Mouse (Mus musculus): ENCODE data around the gene B4galt5. TPM values are rescaled to one million over a fixed set of nuclear protein-coding genes. Genes with fewer than 3 reads are reported as not detected.

B4galt5 gene
- polyA plus RNA-seq, 1 experiment from 2014 or later, result 8.8 TPM

DNA sequence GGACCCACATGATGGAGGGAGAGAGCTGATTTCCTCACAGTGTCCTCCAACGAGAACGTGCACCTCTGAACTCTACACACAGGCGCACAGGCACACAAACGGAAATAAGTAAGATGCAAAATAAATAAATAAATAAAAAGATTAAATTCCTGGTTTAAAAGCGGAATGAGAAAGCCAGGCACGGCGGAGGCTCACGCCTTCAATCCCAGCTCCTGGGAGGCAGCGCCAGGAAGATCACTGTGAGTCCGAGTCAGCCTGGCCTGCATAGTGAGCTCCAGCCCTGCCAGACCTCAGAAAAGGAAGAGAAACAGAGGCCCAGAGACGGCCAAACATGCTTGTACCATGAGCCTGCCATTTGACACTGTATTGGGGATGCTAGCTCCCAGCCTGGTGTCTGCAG, 85.1 kb downstream of the B4galt5 start:
- H3K9ac ChIP-seq, result no peak overlapping the region
- H3K4me3 ChIP-seq, result no peak overlapping the region
- 75% methylated on average over 11 of the region's 11 CpGs for WGBS
- no peaks in the 10 kb centered on the region for H3K9me3 ChIP-seq
- H3K27me3 ChIP-seq (replicated peaks), result no peaks in the 10 kb centered on the region
- H3K4me2 ChIP-seq, result no peak overlapping the region
- H3K4me1 ChIP-seq, result peaks cover 37% of the 10 kb centered on the region
- ATAC-seq (ENCODE audit: extremely low read depth, insufficient number of reproducible peaks, low FRiP score, low TSS enrichment), result no peak
- H3K27ac ChIP-seq (replicated peaks), result peak overlapping the region; percentile 39
- H3K36me3 ChIP-seq, result no peaks in the 10 kb centered on the region

GRCm38 (mm10) chr2:167263040-167263810, 85.8 kb downstream of the B4galt5 start:
- H3K9ac ChIP-seq, result peak overlapping the region; percentile 40; the same call in 1 of the 2 replicates
- H3K9me3 ChIP-seq, result no peaks in the 10 kb centered on the region
- no peaks in the 10 kb centered on the region for H3K27me3 ChIP-seq (replicated peaks)
- no peak overlapping the region for H3K4me2 ChIP-seq
- 51% methylated on average over 8 of the region's 8 CpGs for WGBS
- no peak for ATAC-seq (ENCODE audit: extremely low read depth, insufficient number of reproducible peaks, low FRiP score, low TSS enrichment)
- H3K4me1 ChIP-seq, result peaks cover 36% of the 10 kb centered on the region
- no peak overlapping the region for H3K4me3 ChIP-seq
- H3K36me3 ChIP-seq, result no peaks in the 10 kb centered on the region
- H3K27ac ChIP-seq (replicated peaks), result peak overlapping the region; percentile 45

GRCm38 (mm10) chr2:167262433-167262832, 86.5 kb downstream of the B4galt5 start:
- Histone ChIP-seq H3K27ac (replicated peaks) (no peak overlapping the region), H3K4me2 (no peak overlapping the region), H3K4me3 (no peak overlapping the region), H3K4me1 (peaks cover 32% of the 10 kb centered on the region), H3K27me3 (replicated peaks) (no peaks in the 10 kb centered on the region), H3K9ac (no peak overlapping the region), H3K9me3 (no peaks in the 10 kb centered on the region), H3K36me3 (no peaks in the 10 kb centered on the region)
- ATAC-seq (ENCODE audit: extremely low read depth, insufficient number of reproducible peaks, low FRiP score, low TSS enrichment), result no peak
- 93% methylated on average over 10 of the region's 10 CpGs for WGBS

- no peaks in the 10 kb centered on the region for H3K27me3 ChIP-seq (replicated peaks)
- WGBS, result 71% methylated on average over 4 of the region's 4 CpGs
- H3K9me3 ChIP-seq, result no peaks in the 10 kb centered on the region
- peak; percentile 26; the same call in 1 of the 2 replicates for ATAC-seq (ENCODE audit: extremely low read depth, insufficient number of reproducible peaks, low FRiP score, low TSS enrichment)
- H3K27ac ChIP-seq (replicated peaks), result peak overlapping the region; percentile 24; the same call in 1 of the 2 replicates
- no peak overlapping the region for H3K4me2 ChIP-seq
- no peak overlapping the region for H3K4me3 ChIP-seq
- H3K4me1 ChIP-seq, result peaks cover 30% of the 10 kb centered on the region
- H3K9ac ChIP-seq, result no peak overlapping the region
- H3K36me3 ChIP-seq, result no peaks in the 10 kb centered on the region
These were observed 87.9 kb downstream of the B4galt5 start for GRCm38 (mm10) chr2:167261106-167261505.

GRCm38 (mm10) chr2:167257790-167258189, 91.2 kb downstream of the B4galt5 start:
- Histone ChIP-seq H3K27me3 (replicated peaks) (no peaks in the 10 kb centered on the region), H3K27ac (replicated peaks) (0 out of 2 replicates have a peak overlapping the region, but pooled peaks have one; percentile 9), H3K4me3 (no peak overlapping the region), H3K4me1 (peaks cover 37% of the 10 kb centered on the region), H3K36me3 (no peaks in the 10 kb centered on the region), H3K9me3 (no peaks in the 10 kb centered on the region), H3K4me2 (no peak overlapping the region), H3K9ac (no peak overlapping the region)
- ATAC-seq (ENCODE audit: extremely low read depth, insufficient number of reproducible peaks, low FRiP score, low TSS enrichment), result no peak
- WGBS, result 54% methylated on average over 3 of the region's 3 CpGs

GRCm38 (mm10) chr2:167254808-167255207, 94.2 kb downstream of the B4galt5 start:
- WGBS, result 41% methylated on average over 6 of the region's 6 CpGs
- H3K4me3 ChIP-seq, result no peak overlapping the region
- no peaks in the 10 kb centered on the region for H3K36me3 ChIP-seq
- no peak overlapping the region for H3K9ac ChIP-seq
- H3K9me3 ChIP-seq, result no peaks in the 10 kb centered on the region
- ATAC-seq (ENCODE audit: extremely low read depth, insufficient number of reproducible peaks, low FRiP score, low TSS enrichment), result no peak
- H3K27ac ChIP-seq (replicated peaks), result peak overlapping the region; percentile 68
- peaks cover 58% of the 10 kb centered on the region for H3K4me1 ChIP-seq
- no peak overlapping the region for H3K4me2 ChIP-seq
- H3K27me3 ChIP-seq (replicated peaks), result no peaks in the 10 kb centered on the region

DNA sequence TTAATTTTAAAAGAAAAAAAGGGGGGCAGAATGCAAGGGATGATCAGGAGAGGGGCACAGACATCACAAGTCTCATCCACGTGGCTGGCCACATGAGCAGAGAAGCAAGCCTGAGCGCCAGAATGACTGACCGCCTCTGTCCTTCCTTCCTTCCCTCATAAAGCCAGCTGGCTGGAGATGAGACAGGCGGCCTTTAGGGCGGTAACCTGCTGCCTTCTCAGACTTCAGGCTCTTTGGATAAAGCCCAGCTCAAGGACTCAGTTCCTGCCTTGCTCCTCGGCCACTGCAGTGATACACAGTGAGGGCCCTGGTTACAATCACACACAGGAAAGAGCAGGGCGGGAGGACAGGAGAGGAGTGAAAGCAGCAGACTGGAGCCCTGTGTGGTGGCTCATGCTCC, 94.8 kb downstream of the B4galt5 start:
- Histone ChIP-seq H3K4me3 (no peak overlapping the region), H3K9me3 (no peaks in the 10 kb centered on the region), H3K4me1 (peaks cover 59% of the 10 kb centered on the region), H3K4me2 (no peak overlapping the region), H3K27me3 (replicated peaks) (no peaks in the 10 kb centered on the region), H3K36me3 (no peaks in the 10 kb centered on the region), H3K27ac (replicated peaks) (peak overlapping the region; percentile 68), H3K9ac (no peak overlapping the region)
- ATAC-seq (ENCODE audit: extremely low read depth, insufficient number of reproducible peaks, low FRiP score, low TSS enrichment), result no peak
- WGBS, result 44% methylated on average over 7 of the region's 7 CpGs

- Histone ChIP-seq H3K9me3 (no peaks in the 10 kb centered on the region), H3K4me3 (no peak overlapping the region), H3K4me2 (no peak overlapping the region), H3K36me3 (no peaks in the 10 kb centered on the region), H3K9ac (no peak overlapping the region), H3K27me3 (replicated peaks) (no peaks in the 10 kb centered on the region), H3K4me1 (peaks cover 59% of the 10 kb centered on the region), H3K27ac (replicated peaks) (peak overlapping the region; percentile 68; the same call in 1 of the 2 replicates)
- WGBS, result 66% methylated on average over 5 of the region's 5 CpGs
- no peak for ATAC-seq (ENCODE audit: extremely low read depth, insufficient number of reproducible peaks, low FRiP score, low TSS enrichment)
These were observed 95.5 kb downstream of the B4galt5 start for GRCm38 (mm10) chr2:167253476-167253875.

DNA sequence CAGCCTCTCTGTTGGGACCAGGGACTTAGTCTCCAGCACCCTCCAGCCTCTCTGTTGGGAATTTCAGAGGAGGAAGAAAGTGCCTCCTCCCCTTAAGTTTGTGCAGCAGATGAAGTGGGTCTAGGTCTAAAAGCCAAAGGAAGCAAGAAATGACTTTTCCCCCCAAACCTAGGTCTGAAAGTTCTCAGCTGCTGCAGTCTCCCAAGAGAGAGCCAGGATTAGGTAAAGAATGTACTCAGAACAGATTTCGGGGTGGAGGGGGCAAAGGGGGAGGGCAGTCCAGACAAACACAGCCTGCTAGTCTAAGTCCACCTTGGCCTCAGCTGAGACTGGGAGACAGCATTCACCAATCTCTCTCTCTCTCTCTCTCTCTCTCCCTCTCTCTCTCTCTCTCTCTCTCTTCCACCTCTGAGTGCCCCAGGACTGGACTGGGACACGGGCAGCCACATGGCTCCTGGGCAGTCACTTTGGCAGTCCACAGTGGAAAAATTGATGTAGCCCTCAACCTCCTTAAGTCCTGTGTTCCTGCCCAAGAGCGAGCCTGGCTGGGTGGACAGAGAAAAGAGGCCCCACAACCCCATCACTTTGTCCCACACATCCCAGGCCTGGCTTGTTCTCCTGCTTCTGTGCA, 96.8 kb downstream of the B4galt5 start:
- Histone ChIP-seq H3K9ac (no peak overlapping the region), H3K27ac (replicated peaks) (peak overlapping the region; percentile 66), H3K4me3 (no peak overlapping the region), H3K4me2 (no peak overlapping the region), H3K27me3 (replicated peaks) (no peaks in the 10 kb centered on the region), H3K9me3 (no peaks in the 10 kb centered on the region), H3K4me1 (peaks cover 54% of the 10 kb centered on the region), H3K36me3 (no peaks in the 10 kb centered on the region)
- 20% methylated on average over 3 of the region's 3 CpGs for WGBS
- ATAC-seq (ENCODE audit: extremely low read depth, insufficient number of reproducible peaks, low FRiP score, low TSS enrichment), result no peak

- H3K9ac ChIP-seq, result peak overlapping the region; percentile 47
- 31% methylated on average over 7 of the region's 7 CpGs for WGBS
- H3K4me1 ChIP-seq, result peaks cover 54% of the 10 kb centered on the region
- ATAC-seq (ENCODE audit: extremely low read depth, insufficient number of reproducible peaks, low FRiP score, low TSS enrichment), result no peak
- 0 out of 2 replicates have a peak overlapping the region, but pooled peaks have one; percentile 18 for H3K4me2 ChIP-seq
- no peak overlapping the region for H3K4me3 ChIP-seq
- no peaks in the 10 kb centered on the region for H3K9me3 ChIP-seq
- H3K27ac ChIP-seq (replicated peaks), result peak overlapping the region; percentile 66
- H3K27me3 ChIP-seq (replicated peaks), result no peaks in the 10 kb centered on the region
- no peaks in the 10 kb centered on the region for H3K36me3 ChIP-seq
These were observed 98.1 kb downstream of the B4galt5 start for GRCm38 (mm10) chr2:167250736-167251337.

DNA sequence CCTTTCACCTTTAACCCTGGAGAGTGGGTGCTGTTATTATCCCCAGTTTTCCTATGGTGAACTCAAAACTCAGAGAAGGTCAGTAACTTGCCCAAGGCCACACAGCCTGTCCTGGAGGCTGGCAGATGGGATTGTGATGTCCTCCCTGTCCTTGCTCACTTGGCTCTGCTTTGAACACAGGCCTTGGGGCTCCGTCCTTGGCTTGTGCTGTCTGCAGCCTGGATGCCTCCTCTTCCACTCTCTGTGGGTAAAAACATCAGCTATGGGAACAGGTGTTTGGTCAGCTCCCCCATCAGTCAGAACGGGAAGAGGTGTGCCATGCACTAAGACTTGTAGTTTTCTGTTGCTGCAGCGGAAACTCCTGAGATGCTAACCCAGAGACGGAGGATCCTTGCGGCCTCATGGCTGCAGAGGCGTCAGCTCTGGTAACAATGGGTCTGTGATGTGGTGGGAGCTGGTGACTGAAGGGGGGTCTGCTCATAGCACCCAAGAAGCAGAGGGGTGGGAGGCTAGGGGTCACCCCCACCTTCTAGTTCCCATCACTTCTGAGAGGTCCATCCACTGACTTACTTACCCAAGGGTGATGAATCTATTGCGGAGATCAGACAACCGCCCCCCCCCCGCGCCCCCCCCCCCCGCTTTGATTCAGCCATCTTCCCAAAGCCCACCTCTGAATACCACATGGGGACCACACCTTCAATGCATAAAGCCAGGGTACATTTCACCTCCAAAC, 98.8 kb downstream of the B4galt5 start:
- 39% methylated on average over 11 of the region's 11 CpGs for WGBS
- no peak overlapping the region for H3K4me3 ChIP-seq
- no peaks in the 10 kb centered on the region for H3K36me3 ChIP-seq
- peak overlapping the region; percentile 26 for H3K27ac ChIP-seq (replicated peaks)
- H3K27me3 ChIP-seq (replicated peaks), result no peaks in the 10 kb centered on the region
- no peak overlapping the region; the same call in 1 of the 2 replicates for H3K9ac ChIP-seq
- no peak for ATAC-seq (ENCODE audit: extremely low read depth, insufficient number of reproducible peaks, low FRiP score, low TSS enrichment)
- peak overlapping the region; percentile 18; the same call in 1 of the 2 replicates for H3K4me2 ChIP-seq
- peaks cover 54% of the 10 kb centered on the region for H3K4me1 ChIP-seq
- no peaks in the 10 kb centered on the region for H3K9me3 ChIP-seq
